Mouse (Mus musculus): ENCODE data around the gene Scfd2. TPM values are rescaled to one million over a fixed set of nuclear protein-coding genes. Genes with fewer than 3 reads are reported as not detected.

Gene Scfd2
- 7.3 and 8.0 TPM in 2 replicates for polyA plus RNA-seq (2015; fragmentation: Nextera tagmentation; extraction: Ambion mirVana)

DNA sequence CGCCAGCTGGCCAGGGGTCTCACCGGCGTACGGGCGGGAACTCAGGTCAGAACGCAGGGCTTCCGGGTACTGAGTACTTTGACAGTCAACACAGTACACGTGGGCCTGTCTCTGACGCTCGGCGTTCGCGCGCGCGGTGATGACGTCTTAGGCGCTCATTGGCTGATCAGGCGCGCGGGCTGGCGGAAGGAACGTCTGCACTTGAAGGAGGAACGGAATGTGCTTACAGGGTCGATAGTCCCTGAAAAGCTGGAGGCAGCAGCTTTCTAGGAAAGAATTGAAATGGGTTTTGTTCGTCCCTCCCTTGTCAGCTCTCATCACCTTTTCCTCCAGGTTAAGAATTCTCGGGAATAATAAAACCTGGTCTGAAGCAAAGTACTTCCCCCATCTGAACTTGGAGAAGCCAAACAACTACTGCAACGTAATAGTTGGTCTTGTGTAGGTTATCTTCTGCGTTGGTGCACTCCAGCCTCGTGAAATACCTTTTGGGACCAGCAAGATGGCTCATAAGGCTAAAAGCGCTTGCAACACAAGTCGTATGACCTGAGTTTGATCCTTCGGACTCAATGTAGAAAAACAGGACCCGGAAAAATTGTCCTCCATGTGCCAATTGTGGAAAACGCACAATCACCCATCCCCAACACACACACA is at the start of gene Scfd2:
TSS of gene Scfd2 (minus strand) at position 130 of the 651 bp plus-strand sequence.
- Histone ChIP-seq H3K9me3 (ENCODE audit: low read length) (no peaks in the 10 kb centered on the region), H3K27ac (ENCODE audit: low read depth) (peak within 1 kb of the TSS; percentile 58), H3K4me2 (ENCODE audit: low read depth, low read length) (peak within 1 kb of the TSS; percentile 97), H3K4me1 (ENCODE audit: insufficient read depth) (peaks cover 23% of the 10 kb centered on the region), H3K4me3 (ENCODE audit: low read depth, low read length) (peak within 1 kb of the TSS; percentile 90), H3K36me3 (replicated peaks; ENCODE audit: insufficient read depth, low read length) (no peaks in the 10 kb centered on the region), H3K9ac (replicated peaks) (peak within 1 kb of the TSS; percentile 78), H3K27me3 (ENCODE audit: insufficient read depth, low read length) (no peaks in the 10 kb centered on the region)
- peak; percentile 98 for DNase-seq
- ATAC-seq: peak; percentile 82
- TF ChIP-seq CTCF (IDR thresholded peaks at IDR 0.05; ENCODE audit: low read depth) (no peak), EP300 (IDR thresholded peaks at IDR 0.05; ENCODE audit: low read depth) (peak; percentile 63; the same call in 1 of the 2 replicates)
- 4% methylated on average over 35 of the region's 35 CpGs for WGBS (ENCODE audit: insufficient replicate concordance)

DNA sequence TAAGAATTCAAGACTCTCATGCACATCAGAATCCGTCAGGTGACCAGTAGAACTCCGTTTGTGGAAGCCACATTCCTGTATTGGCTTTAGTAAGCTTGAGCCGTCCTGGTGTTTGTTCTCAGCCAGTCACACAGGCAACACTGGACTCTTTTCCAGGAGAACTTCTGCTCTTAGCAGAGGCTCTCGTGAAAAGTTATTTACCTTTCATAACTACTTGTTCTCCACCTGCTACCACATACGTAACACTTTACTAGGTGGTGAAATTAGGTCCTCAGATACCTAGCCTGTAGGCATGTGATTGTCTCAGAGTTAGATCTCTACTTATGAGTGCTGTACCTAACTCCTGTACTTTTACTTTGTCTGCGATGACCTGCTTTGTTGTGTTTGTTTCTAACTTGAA is 40.2 kb upstream of the Scfd2 start:
- ATAC-seq: no peak
- Histone ChIP-seq H3K27me3 (ENCODE audit: insufficient read depth, low read length) (no peaks in the 10 kb centered on the region), H3K4me1 (ENCODE audit: insufficient read depth) (no peaks in the 10 kb centered on the region), H3K9me3 (ENCODE audit: low read length) (no peaks in the 10 kb centered on the region), H3K4me2 (ENCODE audit: low read depth, low read length) (no peak overlapping the region), H3K9ac (replicated peaks) (no peak overlapping the region), H3K27ac (ENCODE audit: low read depth) (no peak overlapping the region), H3K4me3 (ENCODE audit: low read depth, low read length) (no peak overlapping the region), H3K36me3 (replicated peaks; ENCODE audit: insufficient read depth, low read length) (peaks cover 37% of the 10 kb centered on the region)
- TF ChIP-seq CTCF (IDR thresholded peaks at IDR 0.05; ENCODE audit: low read depth) (no peak), EP300 (IDR thresholded peaks at IDR 0.05; ENCODE audit: low read depth) (no peak)
- DNase-seq: no peak
- 81% methylated on average over 6 of the region's 6 CpGs for whole genome bisulfite sequencing (ENCODE audit: insufficient replicate concordance)

DNA sequence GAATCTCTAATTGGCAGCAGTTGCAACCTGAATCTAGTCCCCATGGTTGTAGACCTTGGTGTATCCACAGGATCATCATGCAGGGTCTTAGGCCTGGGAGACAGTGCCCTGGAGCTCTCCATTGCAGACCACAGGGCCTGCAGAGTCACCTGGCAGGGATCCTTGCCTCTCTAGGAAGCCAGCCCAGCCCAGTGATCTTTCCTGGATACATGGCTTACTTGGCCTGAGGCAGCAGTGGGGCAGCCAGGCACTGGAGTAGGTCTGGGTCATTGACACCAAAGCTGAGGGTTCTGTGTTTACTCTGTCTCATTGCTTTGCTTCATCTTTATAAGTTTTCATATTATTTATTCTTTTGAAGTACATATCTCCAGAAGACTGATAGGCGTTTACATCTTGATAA is 29.6 kb upstream of the Scfd2 start:
- ATAC-seq: no peak
- Histone ChIP-seq H3K27me3 (ENCODE audit: insufficient read depth, low read length) (no peaks in the 10 kb centered on the region), H3K9me3 (ENCODE audit: low read length) (no peaks in the 10 kb centered on the region), H3K27ac (ENCODE audit: low read depth) (no peak overlapping the region), H3K36me3 (replicated peaks; ENCODE audit: insufficient read depth, low read length) (peaks cover 62% of the 10 kb centered on the region), H3K4me1 (ENCODE audit: insufficient read depth) (no peaks in the 10 kb centered on the region), H3K4me2 (ENCODE audit: low read depth, low read length) (no peak overlapping the region), H3K9ac (replicated peaks) (no peak overlapping the region), H3K4me3 (ENCODE audit: low read depth, low read length) (no peak overlapping the region)
- no peak for DNase-seq
- TF ChIP-seq EP300 (IDR thresholded peaks at IDR 0.05; ENCODE audit: low read depth) (no peak), CTCF (IDR thresholded peaks at IDR 0.05; ENCODE audit: low read depth) (no peak)
- WGBS (ENCODE audit: insufficient replicate concordance): 78% methylated on average over 1 of the region's 1 CpGs

DNA sequence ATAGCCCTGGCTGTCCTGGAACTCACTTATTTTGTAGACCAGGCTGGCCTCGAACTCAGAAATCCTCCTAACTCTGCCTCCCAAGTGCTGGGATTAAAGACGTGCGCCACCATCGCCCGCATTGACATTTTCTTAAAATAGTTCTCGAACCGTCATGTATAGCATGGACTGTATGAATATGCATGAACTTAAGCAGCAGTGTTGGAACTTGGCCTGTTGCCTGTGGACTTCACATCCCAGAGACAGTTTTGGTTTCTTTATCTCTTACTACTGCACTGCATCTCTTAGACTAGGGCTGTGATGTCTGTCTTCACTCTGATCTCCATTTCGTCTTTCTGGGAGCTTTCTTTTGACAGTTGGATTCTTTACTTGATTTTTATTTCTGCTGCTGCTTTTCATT is 18.0 kb upstream of the Scfd2 start:
- no peak for TF ChIP-seq CTCF (IDR thresholded peaks at IDR 0.05; ENCODE audit: low read depth)
- no peak for TF ChIP-seq EP300 (IDR thresholded peaks at IDR 0.05; ENCODE audit: low read depth)
- ATAC-seq (no peak), DNase-seq (no peak)
- 87% methylated on average over 8 of the region's 8 CpGs for WGBS (ENCODE audit: insufficient replicate concordance)
- Histone ChIP-seq H3K9me3 (ENCODE audit: low read length) (no peaks in the 10 kb centered on the region), H3K36me3 (replicated peaks; ENCODE audit: insufficient read depth, low read length) (peaks cover 61% of the 10 kb centered on the region), H3K27me3 (ENCODE audit: insufficient read depth, low read length) (no peaks in the 10 kb centered on the region), H3K9ac (replicated peaks) (no peak overlapping the region), H3K4me3 (ENCODE audit: low read depth, low read length) (no peak overlapping the region), H3K4me2 (ENCODE audit: low read depth, low read length) (no peak overlapping the region), H3K27ac (ENCODE audit: low read depth) (no peak overlapping the region), H3K4me1 (ENCODE audit: insufficient read depth) (no peaks in the 10 kb centered on the region)

DNA sequence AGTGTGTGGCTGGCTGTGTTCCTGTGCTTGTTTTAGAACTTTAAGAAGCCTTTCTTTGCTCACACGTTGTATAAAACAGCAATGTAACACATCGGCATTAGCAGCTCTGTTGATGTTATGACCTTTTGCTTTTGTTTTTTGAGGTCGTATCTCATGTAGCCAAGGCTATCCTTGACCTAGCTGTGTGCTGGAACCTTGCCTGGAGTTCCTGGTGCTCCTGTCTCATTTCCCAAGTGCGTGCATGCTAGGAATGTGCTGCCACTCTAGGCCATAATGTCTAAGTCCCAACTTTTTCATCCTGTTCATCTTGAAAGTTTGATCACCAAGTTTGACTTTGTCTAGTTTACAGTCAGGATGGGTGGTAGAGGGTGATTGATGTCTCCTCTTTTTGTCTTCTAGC is 14.0 kb upstream of the Scfd2 start:
- Histone ChIP-seq H3K27ac (ENCODE audit: low read depth) (no peak overlapping the region), H3K4me1 (ENCODE audit: insufficient read depth) (0 out of 2 replicates have a peak, but pooled peaks cover 3% of the 10 kb centered on the region), H3K27me3 (ENCODE audit: insufficient read depth, low read length) (no peaks in the 10 kb centered on the region), H3K9me3 (ENCODE audit: low read length) (no peaks in the 10 kb centered on the region), H3K36me3 (replicated peaks; ENCODE audit: insufficient read depth, low read length) (peaks cover 60% of the 10 kb centered on the region), H3K4me3 (ENCODE audit: low read depth, low read length) (no peak overlapping the region), H3K4me2 (ENCODE audit: low read depth, low read length) (no peak overlapping the region), H3K9ac (replicated peaks) (no peak overlapping the region)
- TF ChIP-seq CTCF (IDR thresholded peaks at IDR 0.05; ENCODE audit: low read depth): no peak
- no peak for TF ChIP-seq EP300 (IDR thresholded peaks at IDR 0.05; ENCODE audit: low read depth)
- no peak for ATAC-seq
- DNase-seq: no peak
- WGBS (ENCODE audit: insufficient replicate concordance): 87% methylated on average over 4 of the region's 4 CpGs

DNA sequence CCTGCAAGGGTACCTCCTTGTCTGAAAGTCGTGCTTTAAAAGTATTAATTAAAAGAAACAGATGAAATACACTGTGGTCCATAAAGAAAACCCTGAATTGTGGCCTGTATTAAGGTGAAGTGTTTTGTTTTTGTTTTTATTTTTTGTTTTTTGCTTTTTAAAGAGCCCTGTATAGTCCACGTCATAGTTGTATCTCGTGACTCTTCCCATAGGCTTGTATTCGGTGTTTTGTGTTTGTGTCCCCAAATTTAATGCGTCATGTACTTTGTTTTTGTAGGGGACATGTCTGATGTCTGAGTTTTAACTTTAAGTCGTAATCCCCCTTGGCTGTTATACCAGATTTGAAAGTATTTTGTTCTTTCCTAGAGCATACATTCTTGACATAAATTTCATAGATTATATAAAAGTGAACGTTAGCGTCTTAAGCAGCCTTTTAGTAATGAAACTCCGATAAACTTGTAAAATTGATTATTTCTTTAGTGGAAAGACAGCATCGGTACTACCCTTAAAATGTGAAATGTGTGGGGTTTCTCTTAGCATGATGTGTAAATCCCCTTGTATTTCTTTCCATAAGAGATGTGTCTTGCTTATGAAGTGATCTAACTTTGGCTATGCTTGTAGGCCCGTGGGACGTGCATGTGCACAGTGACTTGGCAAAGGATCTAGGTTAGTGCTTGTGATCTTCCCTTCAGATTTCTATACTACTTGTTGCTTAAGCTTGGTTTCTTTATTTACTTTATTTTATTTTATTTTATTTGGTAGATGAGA is 4.8 kb upstream of the Scfd2 start:
- no peak for TF ChIP-seq EP300 (IDR thresholded peaks at IDR 0.05; ENCODE audit: low read depth)
- TF ChIP-seq CTCF (IDR thresholded peaks at IDR 0.05; ENCODE audit: low read depth): no peak
- ATAC-seq (no peak), DNase-seq (no peak)
- Histone ChIP-seq H3K9me3 (ENCODE audit: low read length) (no peaks in the 10 kb centered on the region), H3K4me3 (ENCODE audit: low read depth, low read length) (peak overlapping the region; percentile 86), H3K36me3 (replicated peaks; ENCODE audit: insufficient read depth, low read length) (peaks cover 25% of the 10 kb centered on the region), H3K9ac (replicated peaks) (peak overlapping the region; percentile 94), H3K27me3 (ENCODE audit: insufficient read depth, low read length) (no peaks in the 10 kb centered on the region), H3K4me2 (ENCODE audit: low read depth, low read length) (peak overlapping the region; percentile 85), H3K27ac (ENCODE audit: low read depth) (peak overlapping the region; percentile 98), H3K4me1 (ENCODE audit: insufficient read depth) (peaks cover 19% of the 10 kb centered on the region)
- 38% methylated on average over 12 of the region's 12 CpGs for WGBS (ENCODE audit: insufficient replicate concordance)

All from liver, postnatal 0 days (tissue).